Mouse (Mus musculus) olfactory bulb, adult 2 months (tissue): ENCODE results near the gene Lrrc1.

Experiments
- CTCF ChIP-seq: fragments of 200-500 bp; IDR thresholded peaks from 2 replicates; pipeline ENCODE4 v1.5.1; 2012; ENCODE audit warnings: low read depth, mild to moderate bottlenecking, low read length, moderate library complexity; ENCODE audit not compliant: insufficient read depth
- POLR2A ChIP-seq: fragments of 200-500 bp; IDR thresholded peaks from 2 replicates; pipeline ENCODE4 v1.6.1; 2012; ENCODE audit warnings: mild to moderate bottlenecking, low read depth, low read length, moderate library complexity; ENCODE audit not compliant: insufficient read depth

DNA sequence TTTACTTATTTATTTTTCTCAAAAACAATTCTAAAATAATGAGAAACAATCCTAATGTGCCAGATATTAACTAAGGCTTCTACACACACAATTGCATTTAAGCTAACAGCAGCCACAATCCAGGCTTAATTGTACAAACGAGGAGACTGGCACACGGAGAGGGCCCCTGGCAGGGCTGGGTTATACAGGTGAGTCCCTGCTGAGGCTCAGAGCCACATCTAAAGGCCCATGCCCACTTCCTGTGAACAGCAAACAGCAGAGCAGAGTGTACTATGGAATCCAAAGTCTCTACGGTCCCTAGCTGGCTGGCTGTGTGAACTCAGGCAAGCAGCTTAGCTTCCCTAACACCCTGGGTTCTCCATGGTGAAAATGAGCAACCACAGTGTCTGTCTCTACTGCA is 30.8 kb downstream of the Lrrc1 start:
- TF ChIP-seq CTCF (no peak), POLR2A (no peak)
